Mouse (Mus musculus): ENCODE measurements around the gene Frmpd1. TPM values are rescaled to one million over a fixed set of nuclear protein-coding genes. Genes with fewer than 3 reads are reported as not detected.

Frmpd1 gene
- polyA plus RNA-seq, 1 experiment from 2014 or later, result 1.1 TPM

- H3K9ac ChIP-seq (ENCODE audit: low read length), result no peak overlapping the region
- H3K27me3 ChIP-seq (ENCODE audit: control insufficient read depth, insufficient read depth, low read length), result no peaks in the 10 kb centered on the region
- H3K27ac ChIP-seq (replicated peaks), result no peak overlapping the region
- no peaks in the 10 kb centered on the region for H3K9me3 ChIP-seq (ENCODE audit: control insufficient read depth, low read length)
- H3K4me3 ChIP-seq (ENCODE audit: low read depth, low read length), result no peak overlapping the region
- H3K4me1 ChIP-seq (replicated peaks; ENCODE audit: control insufficient read depth, insufficient read depth), result no peaks in the 10 kb centered on the region
- DNase-seq (ENCODE audit: low spot score) (peak; percentile 70), ATAC-seq (ENCODE audit: low FRiP score, low TSS enrichment) (peak; percentile 78)
- WGBS, result 15% methylated on average over 4 of the region's 4 CpGs
- H3K36me3 ChIP-seq (ENCODE audit: control insufficient read depth, insufficient read depth, low read length), result no peaks in the 10 kb centered on the region
- H3K4me2 ChIP-seq (replicated peaks; ENCODE audit: low read depth), result no peak overlapping the region
- TF ChIP-seq CTCF (IDR thresholded peaks at IDR 0.05; ENCODE audit: low read depth) (peak; percentile 97), EP300 (optimal IDR thresholded peaks at IDR 0.05) (no peak)
Measured at GRCm38 (mm10) chr4:45279981-45280548, 95.4 kb downstream of the Frmpd1 start.

- Histone ChIP-seq H3K9ac (ENCODE audit: low read length) (no peak overlapping the region), H3K9me3 (ENCODE audit: control insufficient read depth, low read length) (no peaks in the 10 kb centered on the region), H3K4me1 (replicated peaks; ENCODE audit: control insufficient read depth, insufficient read depth) (no peaks in the 10 kb centered on the region), H3K27ac (replicated peaks) (no peak overlapping the region), H3K4me2 (replicated peaks; ENCODE audit: low read depth) (no peak overlapping the region), H3K27me3 (ENCODE audit: control insufficient read depth, insufficient read depth, low read length) (no peaks in the 10 kb centered on the region), H3K36me3 (ENCODE audit: control insufficient read depth, insufficient read depth, low read length) (no peaks in the 10 kb centered on the region), H3K4me3 (ENCODE audit: low read depth, low read length) (no peak overlapping the region)
- peak; percentile 23 for DNase-seq (ENCODE audit: low spot score)
- WGBS, result 53% methylated on average over 3 of the region's 3 CpGs
- TF ChIP-seq CTCF (IDR thresholded peaks at IDR 0.05; ENCODE audit: low read depth) (peak; percentile 77), EP300 (optimal IDR thresholded peaks at IDR 0.05) (no peak)
- no peak for ATAC-seq (ENCODE audit: low FRiP score, low TSS enrichment)
Measured at GRCm38 (mm10) chr4:45286318-45286717, 101.6 kb downstream of the Frmpd1 start.

GRCm38 (mm10) chr4:45287906-45288305, 103.2 kb downstream of the Frmpd1 start:
- Histone ChIP-seq H3K4me2 (replicated peaks; ENCODE audit: low read depth) (no peak overlapping the region), H3K9me3 (ENCODE audit: control insufficient read depth, low read length) (no peaks in the 10 kb centered on the region), H3K4me3 (ENCODE audit: low read depth, low read length) (no peak overlapping the region), H3K27me3 (ENCODE audit: control insufficient read depth, insufficient read depth, low read length) (no peaks in the 10 kb centered on the region), H3K4me1 (replicated peaks; ENCODE audit: control insufficient read depth, insufficient read depth) (no peaks in the 10 kb centered on the region), H3K27ac (replicated peaks) (no peak overlapping the region), H3K9ac (ENCODE audit: low read length) (no peak overlapping the region), H3K36me3 (ENCODE audit: control insufficient read depth, insufficient read depth, low read length) (no peaks in the 10 kb centered on the region)
- ATAC-seq (ENCODE audit: low FRiP score, low TSS enrichment) (no peak), DNase-seq (ENCODE audit: low spot score) (no peak)
- TF ChIP-seq CTCF (IDR thresholded peaks at IDR 0.05; ENCODE audit: low read depth) (no peak), EP300 (optimal IDR thresholded peaks at IDR 0.05) (no peak)
- WGBS, result 76% methylated on average over 5 of the region's 5 CpGs

GRCm38 (mm10) chr4:45296662-45297564, 112.2 kb downstream of the Frmpd1 start, which contains the start of gene Trmt10b:
Trmt10b (plus strand) TSS chr4:45297127.
- WGBS, result 19% methylated on average over 27 of the region's 27 CpGs
- ATAC-seq (ENCODE audit: low FRiP score, low TSS enrichment), result peak; percentile 86
- Histone ChIP-seq H3K4me1 (replicated peaks; ENCODE audit: control insufficient read depth, insufficient read depth) (no peaks in the 10 kb centered on the region), H3K4me2 (replicated peaks; ENCODE audit: low read depth) (peak within 1 kb of the TSS; percentile 84), H3K36me3 (ENCODE audit: control insufficient read depth, insufficient read depth, low read length) (peaks cover 5% of the 10 kb centered on the region; the same call in 1 of the 2 replicates), H3K9ac (ENCODE audit: low read length) (peak within 1 kb of the TSS; percentile 76), H3K4me3 (ENCODE audit: low read depth, low read length) (peak within 1 kb of the TSS; percentile 63), H3K27ac (replicated peaks) (no peak within 1 kb of the TSS), H3K9me3 (ENCODE audit: control insufficient read depth, low read length) (no peaks in the 10 kb centered on the region), H3K27me3 (ENCODE audit: control insufficient read depth, insufficient read depth, low read length) (no peaks in the 10 kb centered on the region)
- TF ChIP-seq CTCF (IDR thresholded peaks at IDR 0.05; ENCODE audit: low read depth) (no peak), EP300 (optimal IDR thresholded peaks at IDR 0.05) (no peak)
- DNase-seq (ENCODE audit: low spot score), result peak; percentile 82

DNA sequence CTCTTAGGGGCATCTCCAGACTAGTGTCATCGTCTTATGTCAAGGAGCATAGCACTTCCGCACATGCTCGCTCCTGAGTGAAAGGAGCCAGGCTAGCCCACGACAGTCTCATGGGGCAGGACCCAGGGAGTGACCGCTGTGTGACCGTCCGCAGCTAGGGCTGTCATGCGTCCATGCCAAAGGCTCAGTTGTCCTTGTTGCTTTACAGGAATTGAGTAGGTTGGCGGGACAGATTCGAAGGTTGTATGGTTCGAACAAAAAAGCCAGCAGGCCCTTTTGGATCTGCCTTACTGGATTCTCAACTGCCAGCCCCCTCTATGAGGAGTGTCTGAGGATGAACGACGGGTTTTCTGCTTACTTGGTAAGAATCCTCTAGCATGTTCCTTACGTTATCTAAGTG, 120.9 kb downstream of the Frmpd1 start:
- H3K27me3 ChIP-seq (ENCODE audit: control insufficient read depth, insufficient read depth, low read length), result no peaks in the 10 kb centered on the region
- TF ChIP-seq CTCF (IDR thresholded peaks at IDR 0.05; ENCODE audit: low read depth) (no peak), EP300 (optimal IDR thresholded peaks at IDR 0.05) (no peak)
- H3K9ac ChIP-seq (ENCODE audit: low read length), result no peak overlapping the region
- H3K4me2 ChIP-seq (replicated peaks; ENCODE audit: low read depth), result no peak overlapping the region
- no peak overlapping the region for H3K4me3 ChIP-seq (ENCODE audit: low read depth, low read length)
- DNase-seq (ENCODE audit: low spot score) (no peak), ATAC-seq (ENCODE audit: low FRiP score, low TSS enrichment) (no peak)
- H3K36me3 ChIP-seq (ENCODE audit: control insufficient read depth, insufficient read depth, low read length), result peaks cover 21% of the 10 kb centered on the region
- no peaks in the 10 kb centered on the region for H3K4me1 ChIP-seq (replicated peaks; ENCODE audit: control insufficient read depth, insufficient read depth)
- no peaks in the 10 kb centered on the region for H3K9me3 ChIP-seq (ENCODE audit: control insufficient read depth, low read length)
- WGBS, result 96% methylated on average over 14 of the region's 14 CpGs
- no peak overlapping the region for H3K27ac ChIP-seq (replicated peaks)

- Histone ChIP-seq H3K4me2 (replicated peaks; ENCODE audit: low read depth) (no peak overlapping the region), H3K9me3 (ENCODE audit: control insufficient read depth, low read length) (no peaks in the 10 kb centered on the region), H3K27me3 (ENCODE audit: control insufficient read depth, insufficient read depth, low read length) (no peaks in the 10 kb centered on the region), H3K4me1 (replicated peaks; ENCODE audit: control insufficient read depth, insufficient read depth) (no peaks in the 10 kb centered on the region), H3K9ac (ENCODE audit: low read length) (no peak overlapping the region), H3K36me3 (ENCODE audit: control insufficient read depth, insufficient read depth, low read length) (peaks cover 14% of the 10 kb centered on the region), H3K27ac (replicated peaks) (no peak overlapping the region), H3K4me3 (ENCODE audit: low read depth, low read length) (no peak overlapping the region)
- TF ChIP-seq CTCF (IDR thresholded peaks at IDR 0.05; ENCODE audit: low read depth), result peak; percentile 77
- no peak for TF ChIP-seq EP300 (optimal IDR thresholded peaks at IDR 0.05)
- DNase-seq (ENCODE audit: low spot score) (peak; percentile 59), ATAC-seq (ENCODE audit: low FRiP score, low TSS enrichment) (0 out of 2 replicates have a peak, but pooled peaks have one; percentile 40)
- 45% methylated on average over 11 of the region's 11 CpGs for WGBS
Measured at GRCm38 (mm10) chr4:45308046-45308445, 123.4 kb downstream of the Frmpd1 start.

All from stomach, postnatal 0 days (tissue).